Mouse (Mus musculus) heart, embryonic 11.5 days (tissue): ENCODE results near the gene Sec23ip. TPM values are rescaled to one million over a fixed set of nuclear protein-coding genes. Genes with fewer than 3 reads are reported as not detected.

Experiments used
- ATAC-seq: fragments of 200-750 bp; cut with Nextera tagmentation; replicated peaks from 2 replicates; pipeline ENCODE4 v1.8.0; 2017; ENCODE audit warnings: moderate library complexity; ENCODE audit not compliant: insufficient number of reproducible peaks, low FRiP score, low TSS enrichment
- H3K27ac ChIP-seq: fragments of 300-500 bp; sonication (generic); 2 replicates; pipeline ENCODE4 v1.5.1; 2014; ENCODE audit warnings: mild to moderate bottlenecking, low read depth, low read length
- H3K27me3 ChIP-seq: fragments of 300-500 bp; sonication (generic); 2 replicates; pipeline ENCODE4 v1.6.1; 2014; ENCODE audit warnings: mild to moderate bottlenecking, low read length, mixed read lengths; ENCODE audit not compliant: control insufficient read depth, insufficient read depth
- H3K36me3 ChIP-seq: fragments of 300-500 bp; sonication (generic); 2 replicates; pipeline ENCODE4 v1.6.1; 2014; ENCODE audit warnings: mild to moderate bottlenecking, low read length, moderate library complexity, mixed read lengths; ENCODE audit not compliant: control insufficient read depth, insufficient read depth
- H3K4me1 ChIP-seq: fragments of 300-500 bp; sonication (generic); 2 replicates; pipeline ENCODE4 v1.6.1; 2014; ENCODE audit warnings: low read length; ENCODE audit not compliant: control insufficient read depth, insufficient read depth
- H3K4me2 ChIP-seq: fragments of 300-500 bp; sonication (generic); 2 replicates; pipeline ENCODE4 v1.6.1; 2014; ENCODE audit warnings: mild to moderate bottlenecking, moderate library complexity
- H3K4me3 ChIP-seq: fragments of 300-500 bp; sonication (generic); 2 replicates; pipeline ENCODE4 v1.5.1; 2014; ENCODE audit warnings: low read depth, low read length
- H3K9ac ChIP-seq: fragments of 300-500 bp; sonication (generic); 2 replicates; pipeline ENCODE4 v1.6.1; 2014; ENCODE audit warnings: mild to moderate bottlenecking, low read depth, low read length, moderate library complexity
- H3K9me3 ChIP-seq: fragments of 300-500 bp; sonication (generic); replicated peaks from 2 replicates; pipeline ENCODE4 v1.6.1; 2016; ENCODE audit warnings: low read length; ENCODE audit not compliant: control insufficient read depth
- WGBS: fragments of 180-500 bp; shearing (Covaris S2); extraction: QIAGEN DNeasy Blood & Tissue Kit; methylation state at CpG from one replicate; pipeline ENCODE4 v1.1.7; 2014; ENCODE audit not compliant: insufficient replicate concordance; 5-methylcytosine and 5-hydroxymethylcytosine counted together
- polyA plus RNA-seq: library from polyadenylated mRNA; unstranded; fragments of >200 nt; fragmentation: Nextera tagmentation; extraction: Ambion mirVana; gene quantifications from 2 replicates; pipeline ENCODE4 v1.2.1, GENCODE M21; 2014

The Sec23ip gene
- polyA plus RNA-seq, 1 experiment from 2014 or later: 36.9 TPM

DNA sequence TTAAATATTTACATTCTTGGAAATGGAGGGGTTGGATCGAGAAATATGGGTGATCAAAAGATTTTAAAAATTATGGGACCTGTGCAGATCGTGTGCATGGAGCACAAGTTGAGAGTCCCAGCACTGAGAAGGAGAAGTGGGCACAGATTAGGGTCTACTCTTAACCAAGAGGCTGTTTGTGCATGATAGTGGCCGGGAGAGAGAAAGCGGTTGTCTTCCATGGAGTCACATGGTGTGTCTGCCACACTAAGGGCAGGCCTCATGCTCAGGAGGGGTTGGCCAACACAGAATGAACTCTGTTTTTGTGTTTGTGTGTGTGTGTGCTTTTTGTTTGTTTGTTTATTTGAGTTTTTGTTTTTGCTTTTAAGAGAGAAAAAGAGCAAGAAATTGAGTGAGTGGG is 7.3 kb downstream of the Sec23ip start:
- ATAC-seq: no peak
- H3K36me3 ChIP-seq: peaks cover 37% of the 10 kb centered on the region

DNA sequence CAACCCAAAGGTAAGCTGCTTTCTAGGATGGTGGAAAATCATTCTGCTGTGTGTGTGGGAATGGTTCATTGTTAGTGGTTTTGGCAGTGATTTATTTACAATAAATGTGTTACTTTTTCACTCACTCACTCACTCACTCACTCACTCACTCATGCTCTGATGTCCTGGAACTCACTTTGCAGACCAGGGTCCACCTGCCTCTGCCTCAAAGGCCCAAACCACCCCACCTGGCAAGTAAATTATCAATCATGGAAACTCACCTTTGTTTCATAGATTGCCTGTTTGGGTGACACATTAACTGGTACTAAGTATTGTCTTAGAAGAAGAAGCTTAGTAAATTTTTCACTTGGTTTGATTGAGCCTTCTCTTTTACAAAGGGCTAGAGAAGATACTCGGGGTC is 10.7 kb downstream of the Sec23ip start:
- Histone ChIP-seq H3K27me3 (no peaks in the 10 kb centered on the region), H3K4me3 (no peak overlapping the region), H3K9ac (no peak overlapping the region), H3K4me1 (peaks cover under 1% of the 10 kb centered on the region; the same call in 1 of the 2 replicates), H3K27ac (no peak overlapping the region), H3K36me3 (peaks cover 59% of the 10 kb centered on the region), H3K4me2 (no peak overlapping the region), H3K9me3 (no peaks in the 10 kb centered on the region)
- 95% methylated on average over 1 of the region's 1 CpGs for whole genome bisulfite sequencing
- no peak for ATAC-seq

More for the DNA sequence above, 7.3 kb downstream of the Sec23ip start:
- Histone ChIP-seq H3K4me3 (no peak overlapping the region), H3K27ac (no peak overlapping the region), H3K9ac (no peak overlapping the region), H3K4me2 (no peak overlapping the region), H3K27me3 (no peaks in the 10 kb centered on the region), H3K9me3 (no peaks in the 10 kb centered on the region), H3K4me1 (peaks cover 26% of the 10 kb centered on the region)
- WGBS: 89% methylated on average over 4 of the region's 4 CpGs

DNA sequence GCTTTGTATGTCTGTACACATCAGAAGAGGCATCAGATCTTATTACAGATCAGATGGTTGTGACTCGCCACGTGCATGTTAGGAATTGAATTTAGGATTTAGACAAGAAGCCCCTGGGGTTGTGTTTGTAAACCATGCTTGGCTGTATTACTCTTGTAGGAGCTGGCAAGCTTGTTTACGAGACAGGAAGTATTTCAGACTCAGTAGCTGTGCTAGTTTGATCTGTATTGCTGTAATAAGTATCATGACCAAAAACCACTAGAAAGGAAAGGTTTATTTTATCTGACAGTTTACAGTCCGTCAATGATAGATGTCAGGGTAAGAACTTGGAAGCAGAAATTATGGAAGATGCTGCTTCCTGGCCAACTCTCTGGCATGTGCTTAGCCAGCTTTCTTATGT is 14.2 kb downstream of the Sec23ip start:
- WGBS: 94% methylated on average over 4 of the region's 4 CpGs
- no peak for ATAC-seq
- H3K27ac ChIP-seq: no peak overlapping the region
- H3K4me3 ChIP-seq: no peak overlapping the region
- H3K36me3 ChIP-seq: peaks cover 61% of the 10 kb centered on the region
- no peaks in the 10 kb centered on the region for H3K4me1 ChIP-seq
- no peaks in the 10 kb centered on the region for H3K27me3 ChIP-seq
- no peak overlapping the region for H3K9ac ChIP-seq
- H3K4me2 ChIP-seq: no peak overlapping the region
- no peaks in the 10 kb centered on the region for H3K9me3 ChIP-seq

DNA sequence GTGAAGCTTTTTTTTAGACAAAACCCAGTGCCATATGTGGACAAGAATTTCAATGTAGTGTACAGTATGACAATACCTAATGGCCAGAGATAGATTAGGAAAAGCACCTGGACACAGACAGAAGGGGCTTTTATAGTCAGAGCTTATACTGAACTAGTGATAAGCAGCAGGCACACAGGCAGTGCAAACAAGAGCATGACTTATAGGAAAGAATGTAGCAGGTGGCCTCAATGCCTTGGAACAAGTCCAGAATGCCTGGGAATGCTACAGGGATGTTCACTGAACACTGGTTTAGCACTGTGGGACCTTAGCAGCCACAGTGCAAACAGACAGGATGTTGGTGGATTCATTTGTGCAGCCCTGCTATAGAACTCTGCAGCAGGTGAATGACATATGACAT is 22.0 kb downstream of the Sec23ip start:
- Histone ChIP-seq H3K9ac (no peak overlapping the region), H3K9me3 (no peaks in the 10 kb centered on the region), H3K4me1 (no peaks in the 10 kb centered on the region), H3K36me3 (peaks cover 46% of the 10 kb centered on the region), H3K27me3 (no peaks in the 10 kb centered on the region), H3K4me2 (no peak overlapping the region), H3K4me3 (no peak overlapping the region), H3K27ac (no peak overlapping the region)
- no peak for ATAC-seq

DNA sequence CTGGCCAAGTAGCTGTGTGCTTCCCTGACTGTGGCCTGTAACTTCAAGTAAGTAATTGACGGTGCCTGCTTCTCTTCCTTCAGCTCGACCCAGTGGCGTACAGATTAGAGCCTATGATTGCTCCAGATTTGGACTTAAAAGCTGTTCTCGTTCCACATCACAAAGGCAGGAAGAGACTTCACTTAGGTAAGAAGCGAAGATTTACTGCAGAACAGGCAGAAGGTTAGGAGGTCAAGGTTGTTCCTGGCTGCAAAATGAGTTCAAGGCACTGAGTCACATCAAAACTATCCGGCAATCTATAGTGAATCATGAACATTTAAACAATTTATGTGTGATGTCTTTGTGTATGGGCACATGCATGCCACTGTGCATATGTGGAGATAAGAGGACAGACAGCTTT is 32.5 kb downstream of the Sec23ip start:
- H3K9me3 ChIP-seq: no peaks in the 10 kb centered on the region
- 86% methylated on average over 6 of the region's 6 CpGs for WGBS
- peaks cover 46% of the 10 kb centered on the region for H3K36me3 ChIP-seq
- no peak overlapping the region for H3K27ac ChIP-seq
- H3K9ac ChIP-seq: no peak overlapping the region
- no peak overlapping the region for H3K4me3 ChIP-seq
- H3K4me1 ChIP-seq: no peaks in the 10 kb centered on the region
- H3K27me3 ChIP-seq: no peaks in the 10 kb centered on the region
- no peak overlapping the region for H3K4me2 ChIP-seq
- ATAC-seq: no peak

DNA sequence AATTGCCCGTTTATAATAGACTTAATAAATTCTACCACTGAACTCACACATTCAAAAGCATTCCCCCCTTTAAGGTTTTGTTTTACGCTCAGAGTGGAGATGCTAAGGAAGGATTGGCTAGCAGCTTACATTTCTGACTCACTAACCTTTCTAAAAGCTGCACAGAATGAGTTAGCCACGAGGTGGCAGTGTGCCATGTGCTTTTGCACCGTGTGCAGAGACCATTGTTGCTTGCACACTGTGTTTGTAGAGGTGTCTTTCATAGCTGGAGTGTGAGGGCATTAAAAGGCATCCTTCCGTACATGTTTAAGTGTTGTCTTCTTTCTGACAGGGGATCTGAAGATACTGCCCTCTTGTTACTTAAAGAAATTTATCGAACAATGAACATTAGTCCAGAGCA is 34.6 kb downstream of the Sec23ip start:
- Histone ChIP-seq H3K4me2 (no peak overlapping the region), H3K27me3 (no peaks in the 10 kb centered on the region), H3K9me3 (no peaks in the 10 kb centered on the region), H3K9ac (no peak overlapping the region), H3K36me3 (peaks cover 40% of the 10 kb centered on the region), H3K27ac (no peak overlapping the region), H3K4me3 (no peak overlapping the region), H3K4me1 (no peaks in the 10 kb centered on the region)
- 60% methylated on average over 6 of the region's 6 CpGs for WGBS
- ATAC-seq: no peak

DNA sequence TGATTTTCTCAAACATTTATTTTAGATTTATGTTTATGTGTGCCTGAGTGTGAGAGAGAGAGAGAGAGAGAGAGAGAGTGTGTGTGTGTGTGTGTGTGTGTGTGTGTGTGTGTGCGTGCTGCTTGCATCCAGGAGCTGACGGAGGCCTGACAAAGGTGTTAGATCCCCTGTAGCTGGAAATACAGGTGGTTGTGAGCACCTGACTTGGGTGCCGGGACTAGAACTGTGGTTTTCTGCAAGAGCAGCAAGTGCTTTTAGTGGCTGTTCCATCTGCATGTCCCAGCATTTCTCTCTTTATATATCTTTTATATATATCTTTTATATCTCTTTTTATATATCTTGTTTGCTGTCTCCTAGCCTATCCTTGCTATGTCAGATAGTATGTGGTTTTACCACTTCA is 37.1 kb downstream of the Sec23ip start:
- Histone ChIP-seq H3K36me3 (peaks cover 39% of the 10 kb centered on the region), H3K27me3 (no peaks in the 10 kb centered on the region), H3K27ac (no peak overlapping the region), H3K4me2 (no peak overlapping the region), H3K9me3 (no peaks in the 10 kb centered on the region), H3K4me3 (no peak overlapping the region), H3K4me1 (no peaks in the 10 kb centered on the region), H3K9ac (no peak overlapping the region)
- WGBS: 90% methylated on average over 3 of the region's 3 CpGs
- no peak for ATAC-seq

DNA sequence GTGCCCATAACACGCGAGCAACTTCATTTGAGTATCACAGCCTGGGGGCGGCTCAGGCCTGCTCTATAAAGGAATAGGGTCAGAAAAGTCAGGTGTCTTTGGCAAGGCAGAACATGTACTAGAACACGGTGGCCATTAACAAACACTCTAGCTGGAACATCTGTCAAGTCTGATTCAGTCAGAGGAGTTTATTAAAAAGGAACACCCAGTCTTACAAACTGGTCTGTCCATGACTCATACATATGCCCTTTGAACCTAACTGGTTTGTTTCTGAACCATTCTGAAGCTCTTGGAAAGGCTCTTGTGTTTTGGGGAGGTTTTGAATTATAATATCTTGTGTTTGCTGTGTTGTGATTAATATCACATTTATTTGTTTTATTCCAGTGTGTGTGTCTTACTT is 45.3 kb downstream of the Sec23ip start:
- 85% methylated on average over 4 of the region's 4 CpGs for WGBS
- Histone ChIP-seq H3K36me3 (peaks cover 6% of the 10 kb centered on the region; the same call in 1 of the 2 replicates), H3K4me3 (no peak overlapping the region), H3K4me1 (no peaks in the 10 kb centered on the region), H3K27me3 (no peaks in the 10 kb centered on the region), H3K27ac (no peak overlapping the region), H3K4me2 (no peak overlapping the region), H3K9me3 (no peaks in the 10 kb centered on the region), H3K9ac (no peak overlapping the region)
- no peak for ATAC-seq

DNA sequence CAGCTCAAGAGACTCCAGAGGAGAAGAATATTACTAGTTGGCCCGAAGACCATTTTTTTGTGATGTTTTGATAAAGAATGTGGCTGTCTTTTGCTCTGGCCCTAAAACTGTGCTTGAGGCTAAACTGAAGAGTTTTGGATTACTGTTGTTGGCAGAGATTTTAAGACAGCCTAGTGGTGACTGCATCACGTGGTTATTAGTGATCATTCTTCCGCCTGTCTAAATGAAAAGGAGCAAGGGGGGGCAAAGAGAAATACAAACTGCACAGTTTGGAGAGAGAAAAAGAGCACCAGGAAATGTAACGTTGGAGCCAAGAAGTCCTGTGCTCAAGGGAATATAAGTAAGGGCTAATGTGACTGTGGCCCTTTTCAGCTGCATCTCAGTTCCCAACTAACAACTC is 48.7 kb downstream of the Sec23ip start:
- Histone ChIP-seq H3K4me2 (no peak overlapping the region), H3K4me1 (no peaks in the 10 kb centered on the region), H3K9me3 (no peaks in the 10 kb centered on the region), H3K9ac (no peak overlapping the region), H3K27ac (no peak overlapping the region), H3K27me3 (no peaks in the 10 kb centered on the region), H3K4me3 (no peak overlapping the region), H3K36me3 (no peaks in the 10 kb centered on the region)
- no peak for ATAC-seq
- WGBS: 78% methylated on average over 4 of the region's 4 CpGs
